Mouse (Mus musculus) retina, postnatal 7 days (tissue): Measurements from ENCODE around the gene Sh3gl1.

ENCODE experiments used
- DNase-seq: peaks from one replicate; pipeline ENCODE4 v3.0.0-alpha.2; 2012; ENCODE audit warnings: low read depth, low spot score

Sh3gl1 gene

DNA sequence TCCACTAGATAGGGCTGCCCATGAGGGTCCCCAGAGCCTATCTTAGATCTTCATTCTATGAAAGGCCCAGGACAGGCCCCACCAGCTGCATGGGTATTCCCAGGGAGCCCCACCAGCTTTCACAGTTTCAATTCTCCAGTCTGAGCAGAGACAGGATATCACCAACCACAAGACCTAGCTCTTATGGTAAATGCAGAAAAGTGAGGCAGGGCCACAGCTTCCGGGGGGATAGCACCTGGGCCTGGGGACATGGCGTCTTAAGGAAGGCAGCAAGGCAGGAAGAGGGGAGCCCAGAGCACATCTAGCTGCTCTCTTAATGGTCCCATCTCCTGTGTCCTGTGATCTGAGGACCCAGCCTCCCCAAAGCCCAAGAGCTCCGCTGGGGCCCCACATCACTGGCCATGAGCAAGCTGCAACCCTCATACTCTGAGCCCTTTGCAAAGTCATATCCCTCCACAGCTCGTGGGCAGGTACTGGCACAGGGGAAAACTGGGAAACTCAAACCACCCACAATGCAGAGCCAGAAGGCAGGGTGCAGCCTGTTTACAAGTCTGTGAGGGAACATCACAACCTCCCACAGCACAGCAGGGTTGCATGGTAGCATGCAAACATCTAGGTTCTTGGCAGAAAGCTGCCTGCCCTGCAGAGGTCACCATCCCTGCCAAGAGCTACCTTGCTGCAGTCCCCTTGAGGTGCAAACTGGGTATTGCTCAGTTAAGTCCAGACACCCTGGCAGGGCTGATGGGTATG, 15.1 kb downstream of the Sh3gl1 start:
- DNase-seq, result no peak

DNA sequence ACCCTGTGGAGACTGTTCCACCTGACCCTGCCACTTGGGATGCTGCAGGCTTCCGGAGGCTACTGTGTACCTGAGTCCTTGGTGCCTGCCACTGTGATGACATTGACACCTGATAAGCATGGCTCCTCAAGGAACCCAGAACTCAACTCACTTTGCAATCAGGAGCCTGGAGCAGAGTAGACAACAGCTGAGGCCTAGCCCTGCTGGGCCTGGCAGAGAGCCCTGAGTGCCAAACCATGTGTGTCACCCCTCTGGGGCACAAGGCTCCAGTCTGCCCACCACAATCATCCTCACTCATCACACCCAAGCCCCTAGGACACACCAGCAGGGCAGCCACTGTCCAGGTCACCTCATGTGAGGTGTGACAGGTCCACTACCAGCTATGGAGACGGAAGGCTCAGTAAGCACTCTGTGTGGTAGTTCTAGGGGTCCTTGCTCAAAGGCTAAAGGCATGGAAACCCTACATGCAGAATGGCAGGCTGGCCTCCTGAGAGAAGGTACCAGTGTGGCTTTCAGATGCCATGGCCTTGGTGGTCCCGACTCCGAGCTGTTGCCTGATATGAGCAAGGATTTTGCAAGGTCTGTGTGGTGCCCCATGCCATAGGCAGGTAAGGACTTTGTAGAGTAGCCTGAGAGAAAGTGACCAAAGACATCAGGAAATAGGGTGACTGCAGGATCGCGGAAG, 15.9 kb downstream of the Sh3gl1 start:
- no peak for DNase-seq

DNA sequence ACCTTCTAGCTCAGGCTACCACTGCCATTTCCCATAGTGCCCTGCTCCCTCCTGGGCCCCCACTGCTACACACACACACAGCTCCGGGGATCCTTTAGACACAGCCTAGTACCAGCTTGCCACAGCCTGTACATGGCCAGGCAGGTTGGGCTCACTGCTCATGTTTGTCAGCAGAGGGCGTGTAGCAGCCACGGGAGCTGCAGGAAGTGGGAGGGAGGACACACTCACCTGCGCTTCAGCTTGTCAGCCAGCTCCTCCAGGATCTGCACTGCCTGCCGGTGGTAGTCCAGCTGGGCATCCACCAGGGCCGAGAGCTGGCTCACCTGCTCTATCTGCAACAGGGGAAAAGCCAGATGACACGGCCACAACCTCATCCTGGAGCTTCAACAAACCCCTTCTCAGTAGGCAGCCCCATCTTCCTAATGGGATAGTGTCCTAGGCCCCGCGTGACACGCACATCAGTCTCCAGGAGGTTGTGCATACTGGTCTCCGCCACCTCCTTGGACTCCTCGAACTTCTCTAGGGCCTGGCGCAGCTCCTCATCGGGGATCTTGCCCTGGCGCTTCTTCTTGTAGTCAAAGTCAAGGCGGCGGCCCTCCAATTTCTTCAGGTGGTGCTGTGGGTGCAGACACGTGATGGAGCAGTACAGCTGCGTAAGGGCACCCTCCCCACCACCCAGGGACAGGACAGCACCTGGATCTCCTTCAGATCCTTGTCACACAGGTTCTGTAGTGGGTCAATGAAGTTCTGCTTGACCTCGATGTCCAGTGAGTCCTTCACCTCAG, 17.9 kb downstream of the Sh3gl1 start:
- no peak for DNase-seq

DNA sequence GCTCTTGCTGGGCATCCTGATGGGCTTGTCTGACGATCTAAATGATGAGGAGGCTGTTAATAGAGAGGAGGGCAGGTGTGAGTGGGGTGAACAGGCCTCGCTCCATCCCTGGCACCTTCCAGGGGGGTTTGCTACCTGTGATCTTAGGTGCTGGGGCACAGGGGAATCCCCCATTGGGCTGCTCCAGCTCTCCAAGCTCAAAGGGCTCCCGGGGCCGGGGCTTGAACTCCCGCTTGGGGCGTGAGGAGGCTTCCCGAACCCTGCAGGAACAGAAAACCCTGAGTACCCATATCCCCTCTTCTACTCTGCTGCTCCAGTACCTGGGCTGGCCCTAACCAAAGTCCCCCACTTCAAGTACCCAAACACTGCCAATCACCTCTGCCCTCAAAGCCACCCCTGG, 18.6 kb downstream of the Sh3gl1 start:
- no peak for DNase-seq

DNA sequence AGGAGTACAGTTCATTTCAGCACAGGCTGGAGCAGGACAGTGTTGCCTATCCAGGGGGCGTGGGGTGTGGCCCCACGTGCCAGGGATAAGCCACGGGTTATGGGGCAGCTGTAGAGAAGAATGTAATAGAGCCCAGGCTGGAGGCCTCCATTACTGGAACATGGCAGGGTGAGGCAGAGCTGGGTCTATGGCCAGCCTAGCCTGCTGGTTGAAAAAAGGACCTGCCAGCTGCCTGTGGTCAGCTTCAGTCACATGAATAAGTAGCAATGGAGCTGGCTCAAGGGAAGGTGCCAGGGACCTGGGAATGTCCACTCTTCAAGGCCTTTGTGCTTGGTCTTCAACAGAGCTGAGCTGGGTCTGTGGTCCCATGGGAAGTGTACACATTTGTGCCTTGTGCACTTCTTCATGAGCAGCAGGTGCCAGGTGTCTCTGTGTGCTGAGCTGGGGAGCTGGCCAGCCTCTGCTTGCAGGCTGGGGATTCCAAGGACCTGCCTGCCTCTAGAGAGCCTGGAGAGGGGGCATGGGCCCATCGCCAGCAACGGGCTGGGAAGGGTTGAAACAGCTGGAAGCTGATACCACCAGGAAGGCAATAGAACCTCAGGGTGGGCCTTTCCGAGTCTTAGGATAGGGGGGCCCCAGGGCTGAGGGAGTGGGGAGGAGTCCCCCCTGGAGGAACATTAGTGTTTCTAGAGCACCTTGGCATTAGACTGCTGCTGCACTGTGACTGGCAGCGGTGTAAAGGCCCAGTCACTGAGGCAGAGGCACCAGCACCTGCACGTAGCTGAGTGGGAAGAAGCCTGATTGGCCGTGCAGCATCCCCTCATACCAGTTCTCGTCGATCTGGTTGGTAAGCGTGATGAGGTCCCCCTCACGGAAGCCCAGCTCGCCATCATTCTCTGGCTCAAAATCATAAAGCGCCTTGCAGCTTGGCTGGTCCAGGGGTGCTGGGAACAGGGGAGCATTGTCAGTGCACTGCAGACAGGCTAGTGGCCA, 19.3 kb downstream of the Sh3gl1 start:
- DNase-seq, result no peak

DNA sequence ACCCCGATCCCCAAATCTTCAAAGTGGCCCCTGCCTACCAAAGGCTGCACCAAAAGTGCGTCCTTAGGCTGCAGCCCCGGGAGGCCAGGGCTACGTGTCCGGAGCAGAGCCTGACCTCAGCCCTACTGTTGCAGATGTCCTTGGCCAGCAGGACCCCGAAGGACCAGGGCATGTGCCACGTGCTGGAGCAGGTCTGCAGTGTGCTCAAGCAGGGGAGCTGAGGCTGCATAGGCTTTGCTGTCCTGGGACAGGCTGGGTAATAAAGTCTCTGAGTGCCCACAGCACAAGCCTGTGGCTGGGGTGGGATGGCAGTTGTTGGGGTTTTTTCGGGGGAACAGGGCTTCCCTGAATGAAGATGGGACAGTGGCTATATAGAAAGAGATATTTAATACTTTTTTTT, 20.1 kb downstream of the Sh3gl1 start:
- no peak for DNase-seq

DNA sequence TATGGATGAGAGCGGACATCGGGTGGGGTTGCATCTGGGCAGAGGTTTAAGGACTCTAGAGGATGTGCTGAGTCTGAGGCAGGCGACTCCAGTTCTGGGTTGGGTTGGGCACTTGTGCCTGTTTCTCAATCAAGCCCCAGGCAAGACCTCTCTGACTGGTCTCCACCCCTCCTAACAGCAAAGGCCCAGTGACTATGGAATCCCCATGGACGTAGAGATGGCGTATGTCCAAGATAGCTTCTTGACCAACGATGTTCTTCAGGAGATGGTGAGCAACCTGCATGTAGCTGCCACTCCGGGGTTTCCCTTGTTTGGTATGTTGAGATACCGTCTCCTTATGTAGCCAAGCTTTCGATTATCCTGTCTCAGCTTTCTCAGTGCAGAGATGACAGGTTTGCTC, 21.1 kb downstream of the Sh3gl1 start:
- DNase-seq, result no peak

DNA sequence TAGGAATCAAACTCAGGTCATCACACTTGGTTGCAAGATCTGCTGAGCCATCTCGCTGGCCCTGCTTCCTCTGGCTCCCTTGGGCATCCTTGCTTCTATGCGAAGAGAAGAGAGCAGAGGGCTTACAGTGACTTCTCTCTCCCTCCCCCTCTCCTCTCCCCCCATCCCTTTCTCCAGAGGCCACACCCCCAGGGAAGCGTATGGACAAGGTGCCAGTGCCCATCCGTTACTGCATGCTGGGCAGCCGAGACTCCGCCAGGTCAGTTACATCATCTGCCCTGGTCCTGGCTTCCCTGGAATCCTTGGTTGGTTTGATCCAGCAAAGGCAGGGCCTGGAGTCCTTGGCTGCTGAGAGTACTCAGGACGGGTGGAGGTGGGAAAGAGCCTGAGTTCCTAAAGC, 25.0 kb downstream of the Sh3gl1 start:
- DNase-seq, result no peak

DNA sequence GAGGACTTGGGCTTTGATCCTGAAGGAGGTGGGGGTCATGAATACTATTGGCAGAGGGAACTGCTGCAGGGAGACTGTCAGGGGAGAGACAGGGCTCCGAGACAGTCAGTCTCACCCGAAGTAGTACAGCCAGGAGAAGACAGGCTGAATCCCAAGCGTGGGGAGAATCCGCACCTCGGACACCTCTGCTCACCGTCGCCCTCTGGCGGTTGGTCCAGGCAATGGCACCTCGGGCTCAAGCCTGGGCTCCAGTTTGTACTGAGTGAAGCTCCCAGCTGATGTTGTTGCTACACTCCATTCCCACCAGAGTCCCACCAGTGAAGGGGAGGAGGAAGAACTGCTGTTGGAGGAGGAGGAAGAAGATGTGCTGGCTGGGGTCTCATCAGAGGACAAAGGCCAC, 25.8 kb downstream of the Sh3gl1 start:
- peak; percentile 40 for DNase-seq

DNA sequence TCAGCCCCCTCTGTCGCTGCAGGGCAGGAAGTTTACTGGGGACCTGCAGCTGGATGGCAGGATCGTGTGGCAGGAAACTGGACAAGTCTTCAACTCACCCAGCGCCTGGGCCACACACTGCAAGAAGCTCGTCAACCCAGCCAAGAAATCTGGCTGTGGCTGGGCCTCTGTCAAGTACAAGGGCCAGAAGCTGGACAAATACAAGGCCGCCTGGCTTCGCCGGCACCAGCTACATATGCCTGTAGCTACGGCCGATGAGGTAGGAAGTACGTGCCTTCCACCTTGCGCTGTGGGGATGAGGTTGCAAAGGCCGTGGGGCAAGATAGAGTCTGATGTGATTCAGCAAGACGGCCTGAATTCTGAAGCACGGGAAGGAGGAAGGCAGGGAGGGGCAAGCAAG, 26.2 kb downstream of the Sh3gl1 start:
- no peak for DNase-seq

DNA sequence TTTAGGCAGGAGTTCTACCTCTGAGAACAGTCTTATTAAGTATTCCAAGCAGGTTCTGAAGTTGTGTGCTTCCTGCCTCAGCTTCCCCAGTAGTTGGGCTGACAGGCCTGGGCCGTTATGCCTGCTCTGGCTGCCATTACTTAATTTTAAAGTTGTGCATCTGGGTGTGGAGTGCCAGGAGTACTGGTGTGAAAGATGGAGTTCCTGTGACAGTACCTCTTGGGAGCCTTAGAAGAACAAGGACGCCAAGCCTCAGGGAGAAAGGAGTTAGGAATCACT, 26.5 kb downstream of the Sh3gl1 start:
- DNase-seq, result no peak

DNA sequence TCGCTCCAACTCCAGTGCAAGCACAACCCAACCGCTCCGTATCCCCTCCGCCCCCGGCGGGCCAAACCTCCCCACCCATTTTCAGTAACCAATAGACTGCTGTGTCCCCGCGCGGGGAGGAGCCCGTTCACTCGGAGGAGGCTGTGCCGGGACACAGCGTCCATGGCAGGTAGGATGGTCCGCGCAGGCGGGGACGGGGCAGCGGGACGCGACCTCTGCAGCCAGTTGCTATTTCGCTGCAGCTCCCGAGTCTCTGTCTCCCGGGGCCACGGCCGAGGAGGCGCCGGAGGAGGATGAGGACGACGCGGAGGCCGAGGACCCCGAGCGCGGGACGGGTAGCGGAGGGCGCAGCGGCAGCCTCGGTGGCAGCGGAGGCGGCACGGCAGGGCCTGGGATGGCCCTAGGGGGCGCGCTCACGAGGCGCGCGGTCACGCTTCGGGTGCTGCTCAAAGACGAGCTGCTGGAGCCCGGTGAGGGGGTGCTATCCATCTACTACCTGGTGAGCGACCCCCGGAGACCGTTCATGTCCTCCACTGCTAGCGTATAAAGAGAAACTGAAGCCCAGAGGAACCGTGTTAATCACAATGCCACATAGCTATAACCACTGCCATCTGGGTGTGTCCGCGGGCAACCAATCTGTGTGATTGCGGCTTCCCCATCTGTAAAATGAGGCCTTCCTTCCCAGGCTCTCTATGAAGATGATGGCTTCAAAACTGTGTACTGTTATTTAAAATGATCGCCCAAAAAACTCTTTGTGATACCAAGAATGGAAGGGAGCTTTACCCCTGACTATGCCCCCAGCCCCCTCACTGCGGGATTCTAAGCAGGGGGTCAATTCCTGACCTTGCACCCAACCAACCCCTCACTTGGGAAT, 27.1 kb downstream of the Sh3gl1 start:
- peak; percentile 69 for DNase-seq

DNA sequence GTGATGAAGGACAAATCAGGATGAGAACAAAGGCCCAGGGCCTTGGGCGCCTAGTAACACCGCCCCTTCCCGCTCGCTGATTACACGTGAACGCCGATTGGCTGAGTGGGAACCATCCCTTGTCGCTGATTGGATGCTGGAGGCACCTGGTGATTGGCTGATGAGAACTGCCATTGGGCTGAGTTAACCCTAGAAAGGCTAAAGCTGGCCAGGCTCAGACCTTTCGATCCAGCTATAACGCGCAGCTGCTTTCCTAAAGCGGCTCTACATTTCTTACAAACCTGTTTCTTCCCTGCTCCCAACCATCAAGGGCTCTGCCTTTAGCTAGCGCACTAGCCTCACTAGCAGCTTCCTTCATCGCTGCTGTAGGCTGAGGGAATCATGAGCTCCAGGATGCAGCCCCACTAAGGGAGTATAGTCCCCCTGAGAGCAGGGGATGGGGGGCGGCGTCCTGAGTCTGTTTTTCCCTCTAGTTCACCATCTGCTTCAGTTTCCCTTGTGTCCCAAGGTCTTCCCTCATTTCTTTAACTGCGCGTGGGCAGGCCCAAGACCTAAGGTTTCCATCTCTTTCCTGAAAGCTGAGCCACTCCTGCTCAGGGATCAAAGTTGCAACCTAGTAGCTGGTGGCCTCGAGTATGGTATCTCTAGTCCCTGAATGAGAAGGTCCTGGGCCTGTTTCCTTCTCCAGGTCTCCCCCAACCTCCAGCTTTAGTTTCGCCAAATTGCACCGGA, 27.9 kb downstream of the Sh3gl1 start:
- DNase-seq, result peak; percentile 93

DNA sequence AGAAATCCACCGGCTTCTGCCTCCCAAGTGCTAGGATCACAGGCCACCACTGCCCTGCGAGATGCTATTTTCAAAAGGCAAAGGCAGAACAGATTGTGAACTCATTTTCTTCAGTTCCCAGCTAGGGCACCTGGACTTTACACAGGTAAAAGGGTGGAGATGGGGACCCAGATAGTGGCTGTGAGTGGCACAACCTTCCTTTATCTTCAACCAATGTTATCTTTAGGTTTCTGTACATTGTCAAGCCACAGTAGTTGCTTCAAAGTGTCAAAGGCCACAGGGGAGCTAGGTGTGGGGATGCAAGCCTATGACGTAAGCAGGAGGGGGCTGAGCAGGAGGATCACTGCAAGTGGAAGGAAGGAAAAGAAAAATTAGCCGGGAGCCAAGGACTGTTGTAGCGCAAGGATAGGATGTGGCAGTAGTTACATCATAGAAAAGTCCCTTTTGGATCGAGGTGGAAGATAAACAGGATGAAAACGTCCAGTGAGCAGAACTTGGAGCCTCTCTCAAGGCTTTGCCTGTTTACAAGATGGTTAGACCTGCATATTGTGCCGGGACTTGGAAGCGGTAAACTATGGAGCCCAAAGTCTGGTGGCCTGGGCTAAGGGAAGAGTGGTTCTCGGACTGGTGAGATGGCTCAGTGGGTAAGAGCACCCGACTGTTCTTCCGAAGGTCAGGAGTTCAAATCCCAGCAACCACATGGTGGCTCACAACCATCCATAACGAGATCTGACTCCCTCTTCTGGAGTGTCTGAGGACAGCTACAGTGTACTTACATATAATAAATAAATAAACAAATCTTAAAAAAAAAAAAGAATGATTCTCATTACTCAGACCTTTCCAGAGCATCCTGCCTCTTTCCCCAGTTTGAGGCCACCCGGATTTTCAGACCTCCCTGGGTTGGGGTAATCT, 28.7 kb downstream of the Sh3gl1 start:
- DNase-seq, result no peak

DNA sequence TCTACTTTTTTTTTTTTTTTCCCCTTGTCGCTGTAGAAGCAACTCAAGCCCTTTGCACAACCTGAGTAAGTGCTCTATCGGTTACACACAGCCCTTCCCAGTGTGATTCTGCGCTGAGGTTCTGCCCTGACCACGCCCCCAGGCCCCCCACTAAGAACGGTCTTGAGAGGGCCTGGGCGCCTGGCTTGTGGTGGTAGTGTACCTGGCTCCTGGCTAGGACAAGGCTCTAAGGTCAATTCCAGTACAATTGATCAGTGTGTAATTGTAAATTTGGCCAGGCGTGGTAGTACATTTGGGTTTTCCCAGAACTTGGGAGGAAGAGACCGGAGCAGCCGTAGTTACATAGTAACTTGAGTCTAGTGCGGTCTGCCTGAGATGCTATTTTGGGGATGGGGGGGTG, 29.5 kb downstream of the Sh3gl1 start:
- DNase-seq, result no peak

DNA sequence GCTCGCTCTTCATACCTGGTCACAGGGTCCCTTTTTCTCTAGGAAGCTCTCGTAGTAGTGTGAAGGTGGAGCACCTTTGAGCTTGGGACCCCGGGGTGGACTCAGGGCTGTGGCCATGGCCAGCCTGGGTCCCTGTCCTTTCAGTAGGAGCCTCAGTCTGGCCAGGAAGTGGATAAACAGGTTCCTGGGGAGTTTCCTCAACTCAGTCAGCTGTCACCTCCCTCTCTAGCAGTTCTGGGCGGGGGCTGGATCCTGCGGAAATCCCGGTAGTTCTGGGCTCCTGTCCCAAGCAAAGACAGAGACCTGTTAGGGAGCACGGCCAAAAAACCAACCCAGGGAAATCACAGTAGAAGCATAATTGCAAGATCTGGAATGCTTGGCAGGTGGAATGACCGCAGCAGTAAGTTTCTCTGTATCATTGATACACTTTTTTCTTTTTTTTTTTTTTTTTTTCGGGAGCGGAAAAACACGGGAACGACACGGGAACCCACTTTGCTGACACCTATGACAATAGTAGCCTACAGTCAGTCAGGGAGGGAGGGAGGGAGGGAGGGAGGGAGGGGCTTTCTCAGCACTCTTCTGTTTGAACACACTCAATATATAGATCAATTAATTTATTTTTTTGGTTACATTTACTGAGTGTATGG, 30.9 kb downstream of the Sh3gl1 start, which contains the start of the genes Stap2 and Mpnd:
Stap2 (minus strand) TSS at position 170 of the 647 bp plus-strand sequence.
Mpnd (plus strand) TSS at position 297 of the 647 bp plus-strand sequence.
- peak; percentile 30 for DNase-seq

DNA sequence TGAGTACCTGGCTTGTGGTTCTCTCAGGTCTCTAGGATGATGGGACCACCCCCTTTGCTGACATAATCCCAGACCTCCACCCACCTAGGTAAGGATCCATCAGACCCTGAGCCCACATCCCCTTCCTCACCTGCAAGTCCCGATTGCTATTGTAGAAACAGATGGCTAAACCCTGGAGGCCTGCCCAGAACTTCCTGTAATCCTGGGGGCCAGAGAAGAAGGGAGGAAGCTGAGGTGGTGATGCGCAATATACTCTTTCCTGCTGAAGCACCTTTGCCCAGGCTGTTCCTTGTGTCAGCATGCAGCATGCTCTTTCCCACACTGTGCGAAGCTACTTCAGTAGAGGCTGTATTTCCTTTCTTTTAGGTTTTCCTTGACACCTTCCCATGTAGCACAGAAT, 33.4 kb downstream of the Sh3gl1 start:
- no peak for DNase-seq

DNA sequence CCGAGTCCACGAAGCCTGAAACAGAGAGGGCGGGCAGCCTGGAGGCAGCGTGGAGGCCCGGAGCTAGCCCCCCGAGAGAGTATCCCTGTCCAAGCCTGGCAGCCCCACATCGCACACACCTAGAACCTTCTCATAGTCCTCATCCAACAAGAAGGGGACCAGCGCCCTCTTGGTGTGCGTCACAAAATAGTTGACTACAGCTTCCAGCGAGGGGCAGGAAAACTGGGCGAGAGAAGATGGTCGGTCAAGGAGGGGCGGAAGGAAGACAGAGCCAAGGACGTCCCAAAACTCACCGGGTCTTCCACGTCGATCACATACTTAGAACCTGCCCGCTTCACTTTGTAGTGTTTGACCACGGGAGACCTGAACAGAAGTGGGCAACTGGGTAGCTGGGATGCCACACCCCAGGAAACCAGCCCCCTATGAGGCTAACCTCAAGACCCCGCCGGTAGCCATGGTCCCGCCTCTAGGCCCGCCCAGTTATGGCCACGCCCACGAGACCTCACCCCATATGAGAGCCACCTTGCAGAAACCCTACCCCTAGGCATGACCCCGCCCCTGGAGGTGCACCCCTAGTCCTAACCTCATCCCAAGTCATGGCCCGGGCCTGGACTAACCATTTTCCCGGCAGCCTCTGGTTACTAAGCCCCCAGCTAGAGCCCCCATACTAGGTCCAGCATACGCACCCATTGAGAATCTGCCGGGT, 36.5 kb downstream of the Sh3gl1 start:
- no peak for DNase-seq
